Mouse (Mus musculus) liver, embryonic 14.5 days (tissue): ENCODE results near the gene Mga. TPM values are rescaled to one million over a fixed set of nuclear protein-coding genes. Genes with fewer than 3 reads are reported as not detected.

ENCODE experiments used
- ATAC-seq: fragments of 200-750 bp; cut with Nextera tagmentation; 2 replicates; pipeline ENCODE4 v1.8.0; 2017; ENCODE audit warnings: moderate number of reproducible peaks, mild to moderate bottlenecking, moderate library complexity; ENCODE audit not compliant: insufficient read depth
- DNase-seq, 3 experiments: peaks; one replicate each; pipeline ENCODE4 v3.0.0-alpha.2; 2012 to 2013; ENCODE audit warnings: low read depth in 3 of 3, low spot score in 3 of 3
- H3K27ac ChIP-seq: fragments of 300-500 bp; sonication (generic); 2 replicates; pipeline ENCODE4 v1.5.1; 2014; ENCODE audit warnings: moderate library complexity, mild to moderate bottlenecking, control low read depth, inconsistent platforms
- H3K27me3 ChIP-seq: fragments of 300-500 bp; sonication (generic); 2 replicates; pipeline ENCODE4 v1.6.1; 2014; ENCODE audit warnings: mild to moderate bottlenecking, low read length, moderate library complexity; ENCODE audit not compliant: control insufficient read depth, insufficient read depth
- H3K36me3 ChIP-seq: fragments of 300-500 bp; sonication (generic); replicated peaks from 2 replicates; pipeline ENCODE4 v1.6.1; 2014; ENCODE audit warnings: low read depth; ENCODE audit not compliant: control insufficient read depth, insufficient read depth
- H3K4me1 ChIP-seq, 2 experiments: fragments of 200-500 bp in 1 of 2; fragments of 300-500 bp in 1 of 2; sonication (generic) in 1 of 2; replicated peaks; 2 replicates each; pipeline ENCODE4 v1.6.1; 2012 to 2014; ENCODE audit warnings: antibody characterized with exemption in 1 of 2, inconsistent platforms in 1 of 2, low read length in 1 of 2; ENCODE audit not compliant: control insufficient read depth in 2 of 2, insufficient read depth in 2 of 2
- H3K4me2 ChIP-seq: fragments of 300-500 bp; sonication (generic); 2 replicates; pipeline ENCODE4 v1.6.1; 2014; ENCODE audit warnings: low read depth, mild to moderate bottlenecking, control low read depth, moderate library complexity
- H3K4me3 ChIP-seq, 2 experiments: fragments of 200-500 bp in 1 of 2; fragments of 300-500 bp in 1 of 2; sonication (generic) in 1 of 2; 2 replicates each; pipeline ENCODE4 v1.5.1; 2012 to 2014; ENCODE audit warnings: low read depth in 2 of 2, low read length in 2 of 2, mild to moderate bottlenecking in 2 of 2, control low read depth in 1 of 2, inconsistent platforms in 1 of 2, moderate library complexity in 1 of 2; ENCODE audit not compliant: insufficient read depth in 1 of 2
- H3K9ac ChIP-seq: fragments of 300-500 bp; sonication (generic); replicated peaks from 2 replicates; pipeline ENCODE4 v1.6.1; 2014; ENCODE audit warnings: mild to moderate bottlenecking, control low read depth, moderate library complexity
- H3K9me3 ChIP-seq: fragments of 300-500 bp; sonication (generic); 2 replicates; pipeline ENCODE4 v1.6.1; 2016; ENCODE audit warnings: low read length, mixed read lengths; ENCODE audit not compliant: control insufficient read depth
- CTCF ChIP-seq: IDR thresholded peaks from 2 replicates; pipeline ENCODE4 v1.5.1; 2016; ENCODE audit warnings: antibody characterized with exemption, low read depth, control low read depth
- EP300 ChIP-seq: IDR thresholded peaks from 2 replicates; pipeline ENCODE4 v1.6.1; 2016; ENCODE audit warnings: antibody characterized with exemption, low read depth
- WGBS: fragments of 180-500 bp; shearing (Covaris S2); extraction: QIAGEN DNeasy Blood & Tissue Kit; methylation state at CpG from one replicate; pipeline ENCODE4 v1.1.7; 2014; ENCODE audit not compliant: insufficient replicate concordance; 5-methylcytosine and 5-hydroxymethylcytosine counted together
- polyA plus RNA-seq, 2 experiments: library from polyadenylated mRNA; depleted of rRNA in 1 of 2; stranded (reverse) in 1 of 2; unstranded in 1 of 2; fragments of >200 nt; fragmentation: Nextera tagmentation in 1 of 2; extraction: Ambion mirVana in 1 of 2; gene quantifications; 2 replicates each; pipeline versions ENCODE4 v1.2.1 to v1.2.3; 2012 to 2014

The Mga gene
- polyA plus RNA-seq, 2 experiments, result 4.6 to 6.6 TPM

GRCm38 (mm10) chr2:120008672-120009071 is 111.6 kb downstream of the Mga start:
- Histone ChIP-seq H3K36me3 (no peaks in the 10 kb centered on the region), H3K4me2 (no peak overlapping the region), H3K27ac (no peak overlapping the region), H3K4me1 (0 out of 4 replicates have a peak, but pooled peaks cover 0 to 2% of the 10 kb centered on the region in 2 experiments), H3K9ac (no peak overlapping the region), H3K9me3 (no peaks in the 10 kb centered on the region), H3K4me3 (no peak overlapping the region), H3K27me3 (no peaks in the 10 kb centered on the region)
- DNase-seq (no peak), ATAC-seq (0 out of 2 replicates have a peak, but pooled peaks have one; percentile 18)
- TF ChIP-seq EP300 (no peak), CTCF (no peak)
- 27% methylated on average over 4 of the region's 4 CpGs for WGBS

DNA sequence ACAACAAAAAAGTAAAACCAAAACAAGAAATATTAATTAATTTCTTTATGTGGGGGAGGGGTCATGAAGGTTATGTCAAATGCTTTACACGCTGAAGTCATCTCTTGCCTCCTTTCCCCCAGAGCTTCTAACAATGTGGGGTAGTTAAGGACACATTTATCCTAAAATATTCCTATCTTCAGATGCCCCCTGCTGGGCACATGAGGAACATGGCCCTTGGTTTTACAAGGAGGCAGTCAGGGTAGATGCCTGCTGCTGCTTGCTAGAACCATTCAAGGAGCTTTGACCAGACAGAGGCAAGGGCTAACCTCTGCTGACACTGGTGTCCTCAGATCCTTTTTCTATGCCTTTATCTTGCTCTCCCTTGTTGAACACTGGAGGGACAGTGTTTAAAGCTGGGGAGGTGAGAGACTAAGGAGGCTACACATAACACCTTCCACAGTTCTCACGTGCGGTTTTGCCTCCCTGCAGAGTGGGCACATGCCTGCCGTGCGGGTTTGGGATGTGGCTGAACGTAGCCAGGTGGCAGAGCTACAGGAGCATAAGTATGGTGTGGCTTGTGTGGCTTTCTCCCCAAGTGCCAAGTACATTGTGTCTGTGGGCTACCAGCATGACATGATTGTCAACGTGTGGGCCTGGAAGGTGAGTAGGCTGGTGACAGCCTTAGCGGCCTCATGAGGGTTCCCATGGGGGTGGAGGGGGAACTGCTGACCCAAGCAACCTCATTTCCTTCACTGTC is 114.6 kb downstream of the Mga start:
- Histone ChIP-seq H3K36me3 (no peaks in the 10 kb centered on the region), H3K4me3 (no peak overlapping the region), H3K4me1 (peaks cover 8 to 11% of the 10 kb centered on the region in 2 experiments), H3K4me2 (no peak overlapping the region), H3K9ac (no peak overlapping the region), H3K27me3 (no peaks in the 10 kb centered on the region), H3K9me3 (no peaks in the 10 kb centered on the region), H3K27ac (no peak overlapping the region)
- no peak for ATAC-seq
- 68% methylated on average over 8 of the region's 8 CpGs for WGBS
- TF ChIP-seq EP300, result no peak
- peak; percentile 72 for TF ChIP-seq CTCF
- DNase-seq, result peak; percentile 20 to 33 (median 28)

GRCm38 (mm10) chr2:120012924-120013323 is 115.9 kb downstream of the Mga start:
- ATAC-seq (no peak), DNase-seq (no peak)
- Histone ChIP-seq H3K4me1 (peaks cover 10 to 13% of the 10 kb centered on the region in 2 experiments), H3K4me3 (no peak overlapping the region), H3K27ac (no peak overlapping the region), H3K4me2 (no peak overlapping the region), H3K36me3 (no peaks in the 10 kb centered on the region), H3K27me3 (no peaks in the 10 kb centered on the region), H3K9ac (no peak overlapping the region), H3K9me3 (no peaks in the 10 kb centered on the region)
- TF ChIP-seq CTCF (no peak), EP300 (no peak)
- WGBS, result 51% methylated on average over 13 of the region's 13 CpGs

- Histone ChIP-seq H3K4me2 (no peak overlapping the region), H3K4me3 (no peak overlapping the region), H3K36me3 (no peaks in the 10 kb centered on the region), H3K27ac (no peak overlapping the region), H3K4me1 (peaks cover 10 to 12% of the 10 kb centered on the region in 2 experiments), H3K9ac (no peak overlapping the region), H3K9me3 (no peaks in the 10 kb centered on the region), H3K27me3 (no peaks in the 10 kb centered on the region)
- WGBS, result 85% methylated on average over 2 of the region's 2 CpGs
- TF ChIP-seq CTCF (no peak), EP300 (no peak)
- DNase-seq (no peak), ATAC-seq (no peak)
Observed at GRCm38 (mm10) chr2:120013831-120014486, 116.9 kb downstream of the Mga start.

DNA sequence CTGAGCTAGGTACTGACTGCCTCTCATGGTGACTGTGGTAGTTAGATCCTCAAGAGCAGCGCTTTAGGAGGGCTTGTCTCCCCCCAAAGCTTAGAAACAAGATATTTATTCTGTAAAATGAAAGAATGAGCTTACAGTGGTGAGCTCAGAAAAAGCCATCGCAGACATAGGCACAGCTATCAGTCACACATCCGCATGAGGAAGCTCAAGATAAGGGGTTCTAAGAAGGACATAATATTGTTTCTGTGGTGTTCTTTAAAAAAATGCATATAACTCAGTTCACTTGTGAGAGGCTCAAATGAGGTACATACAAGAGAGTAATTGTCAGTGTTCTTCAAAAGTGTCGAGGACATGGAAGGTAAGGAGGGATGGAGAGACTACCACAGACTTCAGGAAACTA is 118.9 kb downstream of the Mga start:
- no peak overlapping the region for H3K27ac ChIP-seq
- H3K9me3 ChIP-seq, result no peaks in the 10 kb centered on the region
- DNase-seq (no peak), ATAC-seq (peak; percentile 42; the same call in 1 of the 2 replicates)
- no peak overlapping the region for H3K4me3 ChIP-seq
- H3K4me1 ChIP-seq, result peaks cover 10 to 12% of the 10 kb centered on the region in 2 experiments
- no peaks in the 10 kb centered on the region for H3K36me3 ChIP-seq
- WGBS, result 31% methylated on average over 4 of the region's 4 CpGs
- H3K4me2 ChIP-seq, result peak overlapping the region; percentile 6; the same call in 1 of the 2 replicates
- TF ChIP-seq CTCF (no peak), EP300 (0 out of 2 replicates have a peak, but pooled peaks have one; percentile 31)
- no peaks in the 10 kb centered on the region for H3K27me3 ChIP-seq
- peak overlapping the region; percentile 31; the same call in 1 of the 2 replicates for H3K9ac ChIP-seq
